Mouse (Mus musculus) C2C12 (cell line): ENCODE data around the gene Cfl2.

Experiments
- CEBPB ChIP-seq: IDR thresholded peaks from one replicate; pipeline ENCODE4 v1.6.1; 2011; ENCODE audit warnings: low read depth, mild to moderate bottlenecking, control low read depth, moderate library complexity
- CTCF ChIP-seq: IDR thresholded peaks from one replicate; pipeline ENCODE4 v1.5.1; 2011; ENCODE audit not compliant: control insufficient read depth, insufficient read depth, insufficient read length
- FOSL1 ChIP-seq: IDR thresholded peaks from one replicate; pipeline ENCODE4 v1.8.0; 2011; ENCODE audit warnings: mild to moderate bottlenecking, low read length; ENCODE audit not compliant: poor library complexity, insufficient read depth, severe bottlenecking
- MYOD1 ChIP-seq: IDR thresholded peaks from one replicate; pipeline ENCODE4 v1.6.1; 2011; ENCODE audit warnings: low read depth; ENCODE audit not compliant: control insufficient read depth, insufficient read length
- MYOG ChIP-seq: IDR thresholded peaks from one replicate; pipeline ENCODE4 v1.6.1; 2011; ENCODE audit not compliant: control insufficient read depth, insufficient read length; ENCODE audit errors: extremely low read depth
- USF1 ChIP-seq: IDR thresholded peaks from one replicate; pipeline ENCODE4 v1.6.1; 2011; ENCODE audit warnings: low read depth, mild to moderate bottlenecking, control low read depth, moderate library complexity

DNA sequence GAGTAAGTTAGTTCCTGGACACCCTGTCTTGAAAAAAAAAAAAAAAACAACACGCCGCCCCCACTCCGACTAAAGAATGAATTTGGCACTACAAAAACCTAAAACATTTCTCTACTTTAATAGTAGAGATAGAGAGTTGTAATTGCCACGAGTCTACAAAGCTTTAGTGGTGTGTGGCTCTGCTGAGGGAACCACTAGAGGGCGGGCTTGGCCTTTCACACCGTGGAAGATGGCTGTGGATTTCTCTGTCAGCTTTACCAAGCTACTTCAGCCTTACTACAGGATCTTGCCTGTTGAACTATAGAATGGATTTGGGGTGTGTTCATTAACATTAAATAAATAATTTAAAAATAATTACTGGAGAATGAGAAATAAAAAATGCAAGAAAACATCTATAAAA, 32.1 kb downstream of the Cfl2 start:
- TF ChIP-seq CTCF: peak; percentile 69
- TF ChIP-seq MYOG: no peak
- no peak for TF ChIP-seq USF1
- TF ChIP-seq MYOD1: no peak
- TF ChIP-seq CEBPB: no peak
- TF ChIP-seq FOSL1: no peak
